Mouse (Mus musculus): Measurements from ENCODE around the gene 4930447C04Rik. TPM values are rescaled to one million over a fixed set of nuclear protein-coding genes. Genes with fewer than 3 reads are reported as not detected.

4930447C04Rik gene
- total RNA-seq (2015; ENCODE audit: low replicate concordance): not detected in 2 replicates
- total RNA-seq (2017; ENCODE audit: low replicate concordance): not detected in 2 replicates

DNA sequence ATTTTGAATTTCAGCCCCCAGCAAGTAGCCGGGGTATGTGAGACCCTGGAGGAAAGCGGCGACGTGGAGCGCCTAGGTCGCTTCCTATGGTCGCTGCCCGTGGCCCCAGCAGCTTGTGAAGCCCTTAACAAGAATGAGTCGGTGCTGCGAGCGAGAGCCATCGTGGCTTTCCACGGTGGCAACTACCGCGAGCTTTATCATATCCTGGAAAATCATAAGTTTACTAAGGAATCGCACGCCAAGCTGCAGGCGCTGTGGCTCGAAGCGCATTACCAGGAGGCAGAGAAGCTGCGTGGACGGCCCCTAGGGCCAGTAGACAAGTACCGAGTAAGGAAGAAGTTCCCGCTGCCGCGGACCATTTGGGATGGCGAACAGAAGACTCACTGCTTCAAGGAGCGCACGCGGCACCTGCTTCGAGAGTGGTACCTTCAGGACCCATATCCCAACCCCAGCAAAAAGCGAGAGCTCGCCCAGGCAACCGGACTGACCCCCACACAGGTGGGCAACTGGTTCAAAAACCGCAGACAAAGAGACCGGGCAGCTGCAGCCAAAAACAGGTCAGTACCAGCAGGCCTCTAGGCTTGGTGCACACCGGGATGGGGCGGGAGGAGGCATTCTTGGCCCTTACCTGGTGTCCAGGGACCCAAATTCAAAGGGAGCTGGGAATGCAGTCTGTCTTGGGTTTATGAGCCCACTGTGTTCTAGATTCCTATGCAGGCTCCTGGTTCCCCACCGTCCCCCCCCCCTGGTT, at the start of gene 4930447C04Rik:
Gene 4930447C04Rik, minus strand, starts transcription at position 704 of the 751 bp plus-strand sequence.
- no peak for ATAC-seq (replicated peaks; ENCODE audit: low FRiP score, poor library complexity, severe bottlenecking)

- ATAC-seq (replicated peaks; ENCODE audit: low FRiP score, poor library complexity, severe bottlenecking): no peak
These were observed 42.7 kb upstream of the 4930447C04Rik start for GRCm38 (mm10) chr12:72983071-72983857.

GRCm38 (mm10) chr12:72982616-72983015, 42.0 kb upstream of the 4930447C04Rik start:
- no peak for ATAC-seq (replicated peaks; ENCODE audit: low FRiP score, poor library complexity, severe bottlenecking)

DNA sequence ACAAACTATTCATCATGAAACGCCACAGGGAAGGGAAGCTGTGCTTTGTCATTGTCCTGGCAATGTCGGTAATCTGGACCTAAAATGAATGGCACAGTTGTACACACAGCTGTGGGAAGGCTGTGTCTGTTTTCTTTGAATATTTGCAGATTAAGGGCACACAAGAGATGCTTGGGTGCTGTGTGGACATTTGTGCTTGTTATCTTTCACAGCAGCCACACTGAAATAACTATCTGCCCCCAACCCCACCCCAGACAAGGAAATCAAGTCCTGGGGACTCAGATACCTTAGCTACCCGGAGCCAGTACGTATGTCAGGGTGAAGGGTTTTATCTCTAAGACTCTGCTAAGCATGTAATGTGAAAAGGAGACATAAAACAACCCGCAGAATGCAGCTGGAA, 38.7 kb upstream of the 4930447C04Rik start:
- no peak for ATAC-seq (replicated peaks; ENCODE audit: low FRiP score, poor library complexity, severe bottlenecking)

GRCm38 (mm10) chr12:72977851-72978250, 37.3 kb upstream of the 4930447C04Rik start:
- no peak for ATAC-seq (replicated peaks; ENCODE audit: low FRiP score, poor library complexity, severe bottlenecking)

DNA sequence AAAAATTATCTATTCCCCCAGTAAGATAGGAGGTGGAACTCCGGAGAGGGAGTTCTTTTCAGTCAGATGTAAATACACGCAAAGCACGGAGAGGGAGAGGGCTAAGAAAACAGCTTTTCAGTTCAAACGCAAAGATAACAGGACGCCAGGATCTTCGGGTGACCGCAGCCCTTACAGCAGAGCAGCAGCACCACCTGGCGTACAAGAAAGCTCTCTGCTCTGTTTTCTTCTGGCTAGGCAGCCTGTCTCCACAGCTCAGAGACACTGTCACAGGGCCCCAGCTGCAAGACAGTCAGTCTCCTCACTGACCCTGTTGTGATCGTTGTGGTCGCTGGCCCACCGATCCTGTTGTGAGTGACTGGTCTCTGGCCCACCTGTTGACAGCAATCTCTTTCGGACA, 36.1 kb upstream of the 4930447C04Rik start:
- ATAC-seq (replicated peaks; ENCODE audit: low FRiP score, poor library complexity, severe bottlenecking): no peak

DNA sequence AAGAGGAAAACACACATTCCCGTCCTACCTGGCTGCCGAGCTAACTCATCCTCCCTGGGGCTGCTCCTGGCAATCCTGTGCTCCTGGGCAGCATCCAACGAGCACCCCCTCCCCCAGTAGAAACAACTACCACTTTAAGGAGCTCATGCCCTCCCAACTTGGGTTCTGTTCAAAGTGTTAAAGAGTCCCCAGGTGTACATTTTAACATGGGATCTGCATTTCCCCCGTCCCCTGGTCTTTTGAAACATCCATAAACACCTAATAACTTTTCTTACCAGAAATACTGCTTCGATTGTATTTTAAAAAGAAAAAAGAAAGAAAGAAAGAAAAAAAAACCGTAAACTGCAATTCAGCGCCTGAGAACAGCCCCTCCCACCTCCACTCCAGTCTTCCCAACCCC, 35.6 kb upstream of the 4930447C04Rik start:
- ATAC-seq (replicated peaks; ENCODE audit: low FRiP score, poor library complexity, severe bottlenecking): no peak

GRCm38 (mm10) chr12:72973161-72973560, 32.6 kb upstream of the 4930447C04Rik start:
- no peak for ATAC-seq (replicated peaks; ENCODE audit: low FRiP score, poor library complexity, severe bottlenecking)

GRCm38 (mm10) chr12:72970620-72971019, 30.0 kb upstream of the 4930447C04Rik start:
- no peak for ATAC-seq (replicated peaks; ENCODE audit: low FRiP score, poor library complexity, severe bottlenecking)

GRCm38 (mm10) chr12:72967541-72967940, 27.0 kb upstream of the 4930447C04Rik start:
- no peak for ATAC-seq (replicated peaks; ENCODE audit: low FRiP score, poor library complexity, severe bottlenecking)

- ATAC-seq (replicated peaks; ENCODE audit: low FRiP score, poor library complexity, severe bottlenecking): no peak
These were observed 22.2 kb upstream of the 4930447C04Rik start for GRCm38 (mm10) chr12:72962761-72963160.

DNA sequence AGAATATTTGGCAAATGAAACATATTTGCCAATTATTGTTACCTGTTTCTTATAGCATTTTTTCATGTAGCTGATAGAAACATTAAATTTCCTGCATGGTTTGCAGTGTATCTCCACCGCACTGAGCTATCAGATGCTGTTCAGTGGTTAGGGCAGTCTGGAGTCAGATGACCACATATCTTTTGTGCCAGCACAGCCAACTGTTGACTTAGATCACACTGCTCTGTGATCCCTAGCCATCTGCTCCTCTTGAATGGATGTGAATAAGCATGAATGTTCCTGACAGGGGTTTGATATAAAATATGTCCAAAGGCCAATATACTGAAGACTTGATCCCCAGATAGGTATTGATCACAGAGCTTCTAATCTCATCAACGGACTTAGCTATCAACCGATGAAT, 17.9 kb upstream of the 4930447C04Rik start:
- no peak for ATAC-seq (replicated peaks; ENCODE audit: low FRiP score, poor library complexity, severe bottlenecking)

- no peak for ATAC-seq (replicated peaks; ENCODE audit: low FRiP score, poor library complexity, severe bottlenecking)
These were observed 17.4 kb upstream of the 4930447C04Rik start for GRCm38 (mm10) chr12:72957829-72958424.

GRCm38 (mm10) chr12:72954906-72955305, 14.3 kb upstream of the 4930447C04Rik start:
- no peak for ATAC-seq (replicated peaks; ENCODE audit: low FRiP score, poor library complexity, severe bottlenecking)

- ATAC-seq (replicated peaks; ENCODE audit: low FRiP score, poor library complexity, severe bottlenecking): no peak
These were observed 13.3 kb upstream of the 4930447C04Rik start for GRCm38 (mm10) chr12:72953858-72954257.

GRCm38 (mm10) chr12:72953089-72953488, 12.5 kb upstream of the 4930447C04Rik start:
- no peak for ATAC-seq (replicated peaks; ENCODE audit: low FRiP score, poor library complexity, severe bottlenecking)

GRCm38 (mm10) chr12:72947335-72947734, 6.8 kb upstream of the 4930447C04Rik start:
- no peak for ATAC-seq (replicated peaks; ENCODE audit: low FRiP score, poor library complexity, severe bottlenecking)

- no peak for ATAC-seq (replicated peaks; ENCODE audit: low FRiP score, poor library complexity, severe bottlenecking)
These were observed 6.2 kb upstream of the 4930447C04Rik start for GRCm38 (mm10) chr12:72946805-72947204.

GRCm38 (mm10) chr12:72946064-72946395, 5.5 kb upstream of the 4930447C04Rik start:
- no peak for ATAC-seq (replicated peaks; ENCODE audit: low FRiP score, poor library complexity, severe bottlenecking)

- no peak for ATAC-seq (replicated peaks; ENCODE audit: low FRiP score, poor library complexity, severe bottlenecking)
These were observed 4.9 kb upstream of the 4930447C04Rik start for GRCm38 (mm10) chr12:72945301-72946063.
